Mouse (Mus musculus): Measurements from ENCODE around the gene Atp8a1.
"Not testable (repeated sequence)": the region's sequence is repeated elsewhere in the genome, so short reads cannot be mapped to it uniquely, and the experiment has no call there.

Gene Atp8a1

DNA sequence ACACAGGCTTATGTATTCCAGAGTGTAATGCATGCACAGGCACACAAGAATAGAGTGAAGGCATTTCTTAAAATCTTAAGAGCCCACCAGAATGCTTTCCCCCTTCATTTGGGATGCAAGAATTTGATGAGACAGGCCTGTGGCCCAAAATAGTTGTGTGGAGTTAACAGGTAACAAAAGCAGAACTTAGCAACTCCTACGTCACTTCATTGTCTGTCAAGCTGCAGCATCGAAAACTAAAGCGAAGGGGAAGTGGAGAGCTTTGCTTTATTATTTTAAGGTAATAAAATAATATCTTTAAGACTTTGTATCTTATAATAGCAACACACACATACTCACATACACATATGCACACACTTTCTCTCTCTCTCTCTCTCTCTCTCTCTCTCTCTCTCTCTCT, 20.3 kb downstream of the Atp8a1 start:
- DNase-seq (ENCODE audit: low spot score): no peak

DNA sequence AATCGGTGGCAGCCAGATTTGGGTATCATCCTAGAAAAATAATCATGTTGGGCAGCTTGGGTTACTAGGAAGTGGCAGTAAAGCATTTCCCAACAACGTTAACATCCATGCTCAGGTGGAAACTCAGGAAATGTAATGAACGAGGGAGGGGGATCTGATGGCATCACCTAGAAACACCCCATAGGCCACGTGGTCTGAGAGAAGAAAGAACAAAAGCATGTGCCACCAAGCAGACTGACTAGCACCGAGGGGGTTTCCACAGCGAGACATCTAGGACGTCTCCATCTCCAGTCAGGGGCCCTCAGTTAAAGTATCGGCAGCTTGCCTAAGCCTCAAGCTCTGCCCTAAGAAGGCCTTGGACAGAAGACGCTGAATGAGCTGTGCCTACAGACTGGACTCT, 21.0 kb downstream of the Atp8a1 start:
- DNase-seq (ENCODE audit: low spot score): no peak

DNA sequence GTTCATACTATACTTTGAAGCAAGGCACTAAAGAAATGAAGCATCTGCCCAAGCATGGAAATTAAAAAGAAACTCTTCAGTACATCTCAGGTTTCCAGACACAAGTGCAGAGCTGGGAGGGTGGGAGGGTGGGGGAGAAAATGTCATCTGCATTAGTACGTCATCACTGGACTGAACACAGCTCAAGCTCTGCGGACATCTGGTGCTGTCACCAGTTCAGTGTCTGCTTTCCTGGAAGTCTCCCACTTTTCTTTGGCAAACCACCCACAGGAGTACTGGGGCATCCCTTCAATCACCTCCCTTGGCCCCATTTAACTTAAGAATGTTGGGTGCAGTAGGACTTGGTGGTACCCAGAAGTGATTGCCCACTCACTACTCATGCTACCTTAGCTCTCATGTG, 22.6 kb downstream of the Atp8a1 start:
- DNase-seq (ENCODE audit: low spot score): no peak

DNA sequence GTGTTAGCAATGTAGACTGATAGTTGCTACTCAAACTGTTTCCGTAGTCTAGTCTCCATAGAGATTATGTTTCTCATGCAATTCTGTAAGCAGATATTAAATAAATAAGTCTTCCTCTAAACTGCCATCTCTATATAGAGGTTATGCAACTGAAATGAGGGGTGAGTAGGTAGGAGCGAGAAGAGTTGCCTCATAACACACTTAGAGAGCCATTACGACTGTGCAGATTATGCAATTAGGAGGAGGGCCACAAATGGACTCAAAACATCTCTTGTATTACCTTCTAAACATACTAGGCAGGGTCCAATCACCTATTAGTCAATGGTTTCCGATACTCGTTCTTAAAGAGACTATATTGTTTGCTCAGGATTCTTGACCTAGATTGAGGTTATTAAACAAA, 23.5 kb downstream of the Atp8a1 start:
- no peak for DNase-seq (ENCODE audit: low spot score)

DNA sequence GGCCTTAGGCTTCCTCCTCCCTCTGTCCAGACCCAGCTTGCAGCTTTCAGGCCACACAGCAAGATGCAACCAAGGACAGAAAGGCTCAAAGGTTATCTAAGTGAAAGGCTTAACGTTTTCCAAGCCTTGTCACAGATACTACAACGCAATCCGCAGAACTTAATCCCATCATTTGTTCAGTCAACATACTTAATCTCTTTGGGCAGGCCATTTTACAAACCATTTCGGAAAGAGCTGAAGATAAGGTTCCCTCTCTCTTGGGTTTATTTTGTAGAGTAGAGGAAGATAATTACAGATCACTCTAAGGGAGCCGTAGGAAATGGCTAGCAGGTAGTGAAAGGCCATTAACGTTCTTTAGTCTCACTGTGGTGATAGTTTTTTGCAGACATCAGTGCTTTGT, 24.6 kb downstream of the Atp8a1 start:
- DNase-seq (ENCODE audit: low spot score): no peak

DNA sequence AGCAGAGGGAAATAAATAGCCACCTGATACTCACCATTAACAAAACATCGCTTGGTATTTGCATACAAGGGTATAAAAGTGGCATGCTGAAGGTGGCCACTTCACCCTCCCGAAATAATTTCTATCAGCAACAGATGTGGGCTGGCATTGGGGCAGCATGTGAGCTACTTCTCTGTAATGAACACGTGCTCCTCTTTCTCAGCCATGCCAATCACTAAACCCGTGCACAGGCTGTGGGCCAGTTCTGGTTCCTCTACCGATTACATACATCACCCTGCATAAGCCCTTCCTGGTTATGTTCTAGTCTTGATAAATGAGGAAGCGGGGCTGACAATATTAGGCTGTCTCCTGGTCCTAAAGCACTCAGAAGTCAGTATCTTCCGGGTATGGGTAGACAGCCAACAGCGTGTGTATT, 25.2 kb downstream of the Atp8a1 start:
- DNase-seq (ENCODE audit: low spot score): no peak

DNA sequence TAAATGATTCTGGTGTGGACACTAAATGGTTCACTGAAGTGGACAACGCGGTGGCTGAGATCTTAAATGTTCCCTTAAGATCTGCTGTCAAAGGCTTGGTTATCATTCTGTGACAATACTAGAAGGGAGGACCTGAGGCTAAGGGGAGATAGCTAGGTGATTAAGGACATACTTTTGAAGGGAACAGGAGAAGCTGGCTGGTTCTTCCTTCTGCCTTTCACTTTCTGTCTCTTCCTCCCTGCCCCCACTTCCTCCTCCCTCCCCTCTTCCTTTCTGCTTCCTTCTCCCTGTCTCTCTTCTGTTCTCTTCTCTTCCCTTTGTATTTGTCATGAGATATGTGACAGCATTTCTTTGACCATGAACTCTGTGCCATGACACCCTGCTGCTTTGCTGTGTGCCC, 26.0 kb downstream of the Atp8a1 start:
- no peak for DNase-seq (ENCODE audit: low spot score)

DNA sequence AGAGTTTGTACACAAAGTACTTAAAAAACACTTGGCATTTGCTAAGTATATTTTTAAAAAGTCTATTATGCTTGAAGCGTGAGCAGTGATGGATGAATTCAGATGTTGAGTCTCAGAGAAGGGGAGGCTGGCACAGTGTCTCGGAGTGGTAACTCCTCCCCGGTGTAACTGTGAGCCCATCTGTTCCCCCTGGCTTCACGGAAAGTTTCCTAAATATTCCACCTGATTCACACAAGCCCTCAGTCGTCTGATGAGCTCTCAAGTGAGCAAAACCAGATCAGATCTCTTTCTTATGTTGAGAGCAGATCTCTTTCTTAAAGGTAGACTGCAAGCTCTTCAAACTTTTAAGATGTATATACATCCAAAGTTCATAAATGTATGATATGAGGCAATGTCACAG, 27.8 kb downstream of the Atp8a1 start:
- DNase-seq (ENCODE audit: low spot score): no peak

DNA sequence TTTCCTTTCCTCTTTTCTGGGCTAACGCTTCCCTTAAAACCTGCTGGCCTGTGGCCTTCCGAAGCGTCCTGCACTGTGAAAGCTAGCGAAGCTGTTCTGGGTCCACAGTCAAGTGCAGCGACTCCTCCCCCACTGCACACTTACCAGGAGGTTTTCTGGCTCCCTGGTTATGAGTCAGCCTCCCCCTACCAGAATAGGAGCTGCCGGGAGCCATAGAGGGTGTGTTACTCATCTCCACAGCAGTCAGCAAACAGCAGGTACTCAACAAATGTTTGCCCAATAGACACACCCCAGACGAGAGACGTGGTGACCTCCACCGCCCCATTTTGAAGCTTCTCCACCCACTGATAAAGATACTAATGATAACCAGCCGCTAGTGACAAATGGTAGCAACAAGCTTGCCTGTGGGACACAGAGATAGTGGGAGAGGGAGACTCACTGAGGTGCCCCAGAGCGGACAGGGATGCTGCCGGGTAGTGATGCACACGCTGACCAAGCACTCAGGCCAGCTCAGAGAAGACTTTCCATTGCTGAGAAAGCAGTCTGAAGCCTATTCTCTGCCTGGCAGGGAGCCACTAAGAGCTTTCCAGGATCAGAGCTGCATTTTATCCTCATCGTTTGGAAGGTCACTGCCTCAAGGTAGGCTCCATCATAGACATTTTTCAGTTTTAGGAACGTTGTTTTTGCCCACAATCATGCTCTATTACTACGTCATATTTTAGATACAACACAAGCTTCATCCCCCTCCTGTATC, 31.5 kb downstream of the Atp8a1 start:
- DNase-seq (ENCODE audit: low spot score): no peak

DNA sequence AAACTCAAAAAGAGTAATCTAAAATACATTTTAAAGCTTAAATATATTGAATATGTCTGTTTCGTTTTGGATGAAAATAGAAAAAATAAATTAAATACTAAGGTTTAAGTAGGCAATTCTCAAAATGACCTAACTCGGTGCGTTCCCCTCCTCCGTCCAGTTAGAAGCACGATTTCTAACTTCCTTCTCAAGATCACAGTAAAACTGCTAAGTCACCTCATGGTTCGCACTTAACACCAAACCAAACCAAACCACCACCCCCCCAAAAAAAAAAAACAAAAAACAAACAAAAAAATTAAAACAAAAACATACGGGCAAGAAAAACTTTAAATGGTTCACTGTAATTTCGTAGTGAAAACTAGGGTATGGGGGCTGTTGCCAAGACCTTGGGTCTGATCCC, 32.2 kb downstream of the Atp8a1 start:
- not testable (repeated sequence) for DNase-seq (ENCODE audit: low spot score)

DNA sequence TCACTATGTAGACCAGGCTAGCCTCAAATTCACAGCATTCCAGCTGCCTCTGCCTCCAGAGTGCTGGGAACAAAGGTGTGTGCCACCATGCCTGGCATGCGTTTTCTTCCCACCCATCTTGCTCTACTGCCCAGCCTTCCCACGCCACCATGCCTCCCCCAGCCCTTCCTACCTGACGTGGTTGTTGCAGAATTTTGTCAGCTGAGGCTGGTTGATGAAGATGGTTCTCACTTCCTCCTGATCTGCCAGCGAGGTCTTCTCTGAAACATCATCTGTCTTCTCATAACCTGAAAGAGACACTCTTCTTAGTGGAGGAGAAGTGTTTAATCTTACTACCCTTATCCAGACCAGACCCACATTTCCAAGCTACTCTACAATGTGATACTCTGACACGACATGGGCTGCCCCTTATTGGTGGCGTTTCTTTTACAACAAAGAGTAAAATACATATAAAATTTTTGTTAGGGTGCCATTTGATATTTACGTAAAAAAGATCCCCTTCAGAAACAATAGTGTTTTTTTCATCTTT, 32.7 kb downstream of the Atp8a1 start:
- no peak for DNase-seq (ENCODE audit: low spot score)

DNA sequence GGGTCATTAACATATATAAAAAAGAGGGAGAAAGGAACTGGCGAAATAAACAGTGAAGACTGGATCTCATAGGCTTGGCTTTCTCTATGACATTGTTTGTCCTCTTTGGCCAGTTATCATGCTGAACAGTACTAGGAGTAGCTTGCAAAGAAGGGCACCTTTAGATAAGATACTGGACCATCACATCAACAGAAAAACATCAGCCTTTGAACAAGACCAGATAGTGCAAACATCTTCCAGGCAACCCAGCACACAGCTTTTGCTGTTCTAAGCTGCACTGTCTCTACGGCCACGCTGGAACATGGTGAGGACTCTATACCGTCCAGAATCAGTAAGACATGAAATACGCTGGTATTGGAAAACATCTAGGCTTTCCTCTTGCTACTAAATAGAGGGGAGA, 33.9 kb downstream of the Atp8a1 start:
- no peak for DNase-seq (ENCODE audit: low spot score)

DNA sequence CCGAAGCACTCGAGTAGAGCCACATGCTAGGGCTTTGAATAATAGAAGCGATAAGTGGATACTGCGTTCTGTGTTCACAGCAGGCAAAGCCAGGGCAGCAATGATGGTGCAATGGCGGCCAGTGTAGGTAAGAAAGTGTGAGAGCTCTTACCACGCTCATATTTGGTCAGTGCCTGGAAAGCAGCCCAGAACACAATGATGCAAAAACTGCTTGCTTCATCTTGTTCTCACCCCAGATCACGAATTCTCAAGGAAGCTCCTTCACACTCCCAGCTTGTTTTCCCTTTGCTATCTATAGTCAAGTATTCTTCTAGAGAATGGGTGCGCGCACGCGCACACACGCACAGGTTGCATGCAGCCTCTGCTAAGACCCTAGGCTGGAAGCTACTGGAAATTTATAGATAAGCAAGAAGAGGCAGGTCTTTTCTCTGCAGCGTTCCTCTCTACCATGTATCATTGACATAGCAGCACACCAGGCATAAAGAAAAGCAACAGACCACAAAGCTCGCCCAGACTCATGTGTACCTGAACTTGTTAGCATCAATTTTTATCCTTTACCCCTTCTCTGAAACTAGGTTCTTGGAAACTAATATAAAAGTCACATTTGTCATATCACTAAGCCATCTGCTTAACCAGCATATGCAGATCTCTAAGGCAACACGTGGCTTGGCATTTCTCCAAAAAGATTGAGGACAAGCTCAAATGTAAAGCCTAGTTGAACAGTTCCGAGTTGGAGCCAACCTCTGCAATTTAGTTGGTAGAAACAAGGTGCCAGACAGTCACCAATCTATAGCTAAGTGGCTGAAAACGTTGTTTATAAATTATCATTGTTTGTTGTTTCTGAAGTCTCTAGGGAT, 44.8 kb downstream of the Atp8a1 start:
- no peak for DNase-seq (ENCODE audit: low spot score)

DNA sequence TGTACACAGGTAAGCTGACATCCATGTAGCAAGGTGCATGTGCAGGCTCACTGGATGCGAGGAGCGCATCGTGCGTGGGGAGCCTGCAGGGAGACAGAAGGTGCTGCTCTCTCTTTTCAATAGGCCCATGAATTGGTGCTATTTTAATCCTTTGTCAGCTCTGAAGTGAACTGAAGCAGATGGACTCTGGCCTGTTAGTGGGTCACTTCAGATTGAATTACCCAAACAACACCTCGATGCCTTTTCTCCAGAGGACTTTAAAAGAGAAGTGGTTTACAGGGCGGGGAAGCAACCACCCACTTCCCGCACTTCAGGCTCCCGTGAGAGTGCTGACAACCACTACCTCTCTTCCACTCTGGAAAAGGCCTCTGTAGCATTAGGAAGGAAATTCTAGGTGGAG, 46.4 kb downstream of the Atp8a1 start:
- no peak for DNase-seq (ENCODE audit: low spot score)

DNA sequence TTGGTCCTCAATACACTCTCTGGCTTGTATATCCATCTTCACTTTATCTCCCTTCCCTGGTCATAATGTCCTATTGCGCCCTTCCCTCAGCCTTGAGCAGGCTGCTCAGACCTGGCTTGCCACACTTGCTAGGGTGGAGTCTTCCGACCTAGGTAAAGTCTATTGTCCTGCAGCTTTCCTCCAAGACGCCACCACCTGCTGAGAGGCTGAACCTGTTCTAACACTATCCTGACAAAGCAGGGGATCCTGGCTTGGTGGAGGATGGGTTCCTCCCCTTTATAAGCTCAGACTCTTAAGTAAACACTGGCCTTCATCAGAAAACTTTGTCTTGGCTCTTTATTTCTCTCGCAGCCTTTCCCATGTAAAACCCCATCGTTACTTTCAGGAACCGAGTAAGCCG, 47.4 kb downstream of the Atp8a1 start:
- DNase-seq (ENCODE audit: low spot score): no peak

DNA sequence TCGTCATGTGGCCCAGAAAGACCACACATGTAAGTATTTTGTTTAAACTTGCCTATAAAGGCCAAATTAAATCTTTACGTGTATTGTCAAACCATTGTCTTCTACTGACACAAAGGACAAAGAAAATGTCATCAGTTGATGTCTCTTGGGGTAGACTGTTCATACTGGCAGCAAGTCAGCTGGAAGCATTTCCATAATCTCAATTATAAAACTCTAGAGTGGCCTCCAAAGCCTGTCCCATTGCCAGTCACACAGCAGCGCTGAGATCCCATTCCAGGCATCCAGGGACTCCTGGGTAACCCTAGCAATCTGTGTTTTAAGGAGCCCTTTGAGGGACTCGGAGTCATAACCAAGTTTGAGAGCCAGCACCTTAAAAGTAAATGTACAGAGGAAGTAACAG, 48.9 kb downstream of the Atp8a1 start:
- DNase-seq (ENCODE audit: low spot score): no peak

DNA sequence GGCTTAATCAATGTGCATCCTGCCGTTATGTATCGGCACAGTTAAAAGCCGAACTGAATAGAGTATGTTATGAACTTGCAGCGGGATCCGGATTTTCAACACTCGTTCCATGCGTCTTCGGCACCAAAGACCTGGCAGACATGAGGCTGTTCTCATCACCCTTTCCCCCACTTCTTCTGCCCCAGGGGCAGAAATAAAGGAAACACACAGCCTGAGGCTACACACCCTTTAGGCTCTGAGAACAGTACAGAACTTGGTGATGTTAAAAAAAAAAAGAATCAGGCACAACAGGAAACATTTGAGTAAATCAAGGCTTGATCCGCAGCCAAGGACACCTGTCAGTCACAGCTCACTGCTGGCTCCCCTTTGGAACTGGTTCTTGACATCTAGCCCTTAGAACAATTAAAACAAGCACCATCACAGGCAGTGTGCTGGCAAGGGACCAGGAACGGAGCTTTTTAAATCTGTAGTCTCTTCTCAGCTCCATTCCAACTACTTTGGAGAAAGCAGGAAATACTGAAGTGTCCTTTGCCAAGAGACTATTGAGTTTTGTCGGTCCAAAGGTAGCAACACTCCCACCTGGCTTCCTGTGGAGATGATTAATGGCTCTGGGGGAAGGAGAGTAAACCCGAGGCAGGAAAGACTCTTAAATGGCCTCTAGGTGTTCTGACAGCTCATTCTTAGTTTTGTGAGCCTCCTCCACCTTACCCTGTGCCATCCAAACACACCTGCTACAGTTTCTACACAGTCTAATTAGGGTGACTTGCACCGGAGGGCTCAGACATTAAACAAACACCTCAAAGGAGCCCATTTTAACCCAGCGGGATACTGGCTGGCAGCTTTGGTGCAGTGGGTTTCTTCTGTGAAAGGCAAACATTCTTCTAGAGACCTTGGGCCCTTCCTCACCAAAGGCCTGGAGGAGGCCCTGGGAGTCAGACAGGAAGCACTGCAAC, 50.0 kb downstream of the Atp8a1 start:
- DNase-seq (ENCODE audit: low spot score): no peak

DNA sequence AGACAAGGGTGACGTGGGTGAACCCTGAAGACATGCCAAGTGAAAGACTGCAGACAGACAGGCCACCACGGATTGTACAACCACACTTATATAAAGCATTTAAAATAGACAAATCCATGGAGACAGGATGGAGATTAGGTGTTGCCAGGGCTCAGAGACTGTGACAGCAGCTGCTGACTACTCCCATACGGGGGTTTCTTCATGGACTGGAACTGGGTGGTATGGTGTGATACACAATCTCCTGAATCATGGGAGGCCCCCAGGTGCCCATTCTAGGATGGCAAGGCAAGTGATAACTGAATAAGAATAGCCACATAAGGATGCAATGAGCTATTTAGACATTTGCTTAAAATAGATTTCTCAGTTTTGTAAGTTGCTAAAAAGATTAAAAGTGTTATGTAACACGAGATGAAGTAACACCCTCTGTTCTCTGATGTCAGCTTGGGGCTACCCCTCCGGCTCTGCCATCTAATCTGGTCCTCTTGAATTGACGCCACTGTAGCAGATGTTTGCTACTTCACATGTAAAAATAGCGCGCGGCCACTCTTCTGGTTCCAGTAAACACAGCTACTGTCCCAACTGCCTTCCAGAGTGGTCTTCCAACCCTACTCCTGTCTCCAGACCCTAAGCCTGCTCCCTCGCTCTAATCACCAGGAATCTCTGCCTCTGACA, 53.0 kb downstream of the Atp8a1 start:
- no peak for DNase-seq (ENCODE audit: low spot score)

DNA sequence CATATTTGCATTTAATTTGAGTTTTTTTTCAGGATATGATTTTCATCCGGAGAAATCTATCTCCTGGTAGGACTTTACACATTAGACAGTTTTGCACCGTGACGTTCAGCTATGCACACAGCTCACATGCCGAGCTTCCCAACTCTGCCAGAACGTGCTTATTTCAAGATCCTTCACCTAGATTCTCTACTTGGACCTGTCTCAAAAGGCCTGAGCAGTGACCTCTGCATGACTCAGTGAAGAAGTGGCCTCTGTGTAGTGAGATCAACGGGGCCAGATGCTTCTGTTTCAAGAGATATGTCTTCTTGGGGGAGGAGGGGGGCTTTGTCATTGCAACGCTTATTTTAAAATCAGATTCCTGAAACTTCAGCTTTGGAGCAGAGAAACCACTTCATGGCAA, 64.5 kb downstream of the Atp8a1 start:
- DNase-seq (ENCODE audit: low spot score): no peak

DNA sequence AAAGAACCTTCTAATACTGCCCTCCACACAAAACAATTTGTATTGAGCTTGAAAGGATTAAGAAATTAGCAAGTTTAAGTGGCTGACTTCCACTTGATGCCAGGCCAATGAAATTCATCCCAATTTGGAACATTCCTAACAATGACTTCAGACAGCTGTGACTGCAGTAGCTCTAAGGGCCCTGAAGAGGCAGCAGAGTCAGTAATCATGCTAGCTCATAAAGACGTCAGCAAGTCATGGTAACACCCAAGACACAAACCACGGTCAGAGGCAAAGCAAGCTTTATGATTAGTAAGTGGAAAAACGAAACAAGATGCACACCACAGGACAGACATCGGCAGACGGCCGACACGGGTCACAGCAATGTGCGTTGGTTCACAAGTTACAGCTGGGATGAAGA, 69.2 kb downstream of the Atp8a1 start:
- no peak for DNase-seq (ENCODE audit: low spot score)

DNA sequence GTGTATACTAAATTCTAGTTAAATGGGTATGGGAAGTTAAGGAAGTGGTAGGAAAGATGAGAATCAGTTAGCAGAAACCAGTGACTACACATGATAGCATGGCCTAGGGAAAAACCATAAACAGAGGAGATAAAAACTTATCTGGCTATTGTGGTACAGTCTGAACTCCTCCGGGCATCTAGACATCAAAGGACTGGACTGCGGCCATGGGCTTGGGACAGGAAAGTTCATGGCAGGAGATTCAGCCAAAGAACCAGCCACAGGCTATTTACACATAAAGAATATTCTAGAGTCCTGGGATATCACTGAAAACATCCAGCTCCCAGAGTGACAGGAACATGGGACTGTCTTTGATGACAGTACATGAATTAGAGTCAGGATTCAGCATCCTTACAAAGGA, 73.0 kb downstream of the Atp8a1 start:
- no peak for DNase-seq (ENCODE audit: low spot score)

DNA sequence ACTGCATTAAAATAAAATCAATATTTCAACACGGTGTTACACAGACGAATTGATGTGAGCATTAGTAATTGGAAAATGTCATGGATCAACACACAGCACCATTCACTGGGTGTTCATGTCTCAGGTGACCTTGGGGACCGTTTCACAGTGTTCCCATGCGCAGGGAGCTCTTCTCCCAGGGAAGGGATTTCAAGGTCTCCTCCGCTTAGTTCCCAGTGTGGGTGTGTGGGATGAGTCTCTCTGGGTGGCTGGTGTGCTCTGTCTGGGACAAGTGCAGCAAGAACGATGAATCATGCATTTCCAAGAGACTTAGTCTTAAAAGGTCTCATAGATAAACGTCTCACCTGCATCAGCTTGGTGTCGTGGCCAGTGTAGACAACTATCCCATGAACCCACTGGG, 78.5 kb downstream of the Atp8a1 start:
- DNase-seq (ENCODE audit: low spot score): no peak
